Mouse (Mus musculus): ENCODE results near the gene AC129217.1. TPM values are rescaled to one million over a fixed set of nuclear protein-coding genes. Genes with fewer than 3 reads are reported as not detected.
A peak's percentile ranks its signal among the peaks of the same experiment; 100 is the strongest.
"Not testable (repeated sequence)": the region's sequence is repeated elsewhere in the genome, so short reads cannot be mapped to it uniquely, and the experiment has no call there.

AC129217.1 gene
- total RNA-seq, 2 experiments from 2014 or later: not detected

DNA sequence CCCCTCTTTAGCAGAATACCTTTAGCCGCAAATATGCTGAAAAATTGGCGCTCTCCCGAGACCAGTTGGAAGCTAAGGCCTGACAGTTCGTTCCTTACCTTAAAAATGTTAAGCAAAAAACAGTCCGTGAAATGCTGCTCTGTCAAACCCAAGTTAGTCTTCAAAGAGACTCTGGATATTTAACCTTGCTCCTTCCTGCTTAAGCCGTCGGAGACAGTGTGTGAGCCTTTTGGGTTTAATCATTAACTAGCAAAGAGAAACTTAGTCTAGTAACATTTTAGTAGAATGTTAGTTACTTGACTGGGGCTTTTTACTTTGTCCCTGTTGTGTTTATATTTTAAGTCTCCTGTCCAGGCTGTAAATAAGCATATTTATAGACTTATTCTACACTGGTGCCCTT is 8.4 kb upstream of the AC129217.1 start:
- DNase-seq: no peak
- intact Hi-C loops (cut with DNase I): loop anchor here (2.0 kb wide), 1 partner anchor 16 kb away; the partner anchor contains the start of gene Bscl2

DNA sequence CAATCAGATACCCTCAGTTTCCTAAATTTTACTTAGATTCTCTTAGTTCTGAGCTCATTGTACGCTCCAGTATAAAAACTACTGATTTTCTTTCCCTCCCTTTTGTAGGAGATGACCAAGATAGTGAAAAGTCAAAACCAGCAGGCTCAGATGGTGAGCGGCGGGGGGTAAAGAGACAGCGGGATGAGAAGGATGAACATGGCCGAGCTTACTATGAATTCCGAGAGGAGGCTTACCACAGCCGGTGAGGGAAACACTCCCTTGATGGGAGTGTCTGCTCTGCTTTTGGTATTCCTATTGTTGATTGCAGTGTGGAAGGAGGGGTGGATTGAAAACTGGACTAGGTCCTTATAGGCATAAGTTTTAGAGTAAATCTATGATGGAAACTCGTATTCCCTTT is 6.9 kb upstream of the AC129217.1 start:
- intact Hi-C loops (cut with DNase I): no loop called here
- DNase-seq: no peak

DNA sequence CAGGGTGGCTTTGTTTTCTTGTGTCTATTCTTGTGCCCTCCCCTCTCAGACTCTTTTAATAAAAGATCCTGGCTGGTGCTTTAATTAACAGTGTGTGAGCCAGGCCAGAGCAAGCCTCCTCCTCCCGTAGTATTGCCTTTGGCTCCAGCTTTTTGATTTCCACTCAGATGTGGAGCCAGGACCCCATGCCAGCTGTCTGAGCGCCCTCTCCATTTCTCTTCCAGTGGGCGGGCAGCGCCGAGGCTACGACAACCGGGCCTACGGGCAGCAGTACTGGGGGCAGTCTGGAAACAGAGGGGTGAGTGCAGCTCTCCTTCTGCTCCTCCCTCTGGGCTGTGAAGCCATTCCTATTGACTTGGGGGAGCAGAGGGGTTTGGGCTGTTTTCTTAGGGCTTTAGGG is 1.1 kb downstream of the AC129217.1 start:
- DNase-seq: no peak
- intact Hi-C loops (cut with DNase I): no loop called here

DNA sequence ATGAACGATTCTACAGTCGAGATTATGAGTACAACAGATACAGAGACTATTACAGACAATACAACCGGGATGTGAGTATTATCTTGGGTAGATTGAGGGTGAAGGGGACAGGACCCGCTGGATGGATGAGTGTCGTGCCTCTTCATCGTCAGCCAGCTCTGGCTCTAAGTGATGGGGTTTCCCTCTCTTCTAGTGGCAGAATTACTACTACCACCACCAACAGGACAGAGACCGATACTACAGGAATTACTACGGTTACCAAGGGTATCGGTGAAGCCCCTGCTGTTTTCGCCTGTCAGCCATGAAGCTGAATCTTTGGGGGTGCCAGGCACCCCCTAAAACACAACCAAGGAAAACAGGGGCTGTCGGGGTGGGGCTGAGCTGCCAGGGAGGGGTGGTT is 1.7 kb downstream of the AC129217.1 start:
- intact Hi-C loops (cut with DNase I): no loop called here
- DNase-seq: no peak

DNA sequence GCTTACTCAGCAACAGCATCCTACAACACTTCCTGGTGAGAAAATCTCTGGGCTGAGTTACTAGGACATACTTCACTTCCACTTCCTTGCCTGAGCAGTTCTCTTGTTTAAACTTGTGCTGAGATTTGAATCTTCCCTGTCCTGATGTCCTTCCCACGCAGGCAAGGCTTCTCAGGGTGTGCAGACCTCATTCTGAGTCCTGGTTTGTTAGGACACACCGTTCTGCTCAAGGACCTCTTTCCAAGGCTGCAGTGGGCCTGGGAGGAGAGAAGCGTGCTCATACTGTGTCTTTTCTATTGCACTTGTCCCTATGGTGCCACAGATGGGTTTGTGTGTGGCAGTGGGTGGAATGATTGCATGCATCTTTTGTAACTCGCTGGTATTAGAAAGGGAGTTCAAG is 3.4 kb downstream of the AC129217.1 start:
- DNase-seq: no peak
- intact Hi-C loops (cut with DNase I): no loop called here

DNA sequence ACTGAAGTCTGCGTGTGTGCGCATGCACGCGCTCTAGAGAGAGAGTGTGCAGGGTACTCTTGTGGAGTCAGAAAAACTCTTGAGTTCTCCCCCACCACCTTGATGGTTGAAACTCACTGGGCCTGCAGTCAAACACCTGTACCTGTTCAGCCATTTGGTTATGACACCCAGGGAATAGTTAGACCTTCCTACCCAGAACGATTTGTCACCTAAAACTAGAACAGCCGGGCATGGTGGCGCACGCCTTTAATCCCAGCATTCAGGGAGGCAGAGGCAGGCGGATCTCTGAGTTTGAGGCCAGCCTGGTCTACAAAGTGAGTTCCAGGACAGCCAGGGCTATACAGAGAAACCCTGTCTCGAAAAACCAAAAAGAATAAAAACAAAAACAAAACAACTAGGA is 6.8 kb downstream of the AC129217.1 start:
- not testable (repeated sequence) for DNase-seq
- intact Hi-C loops (cut with DNase I): loop anchor here (2.0 kb wide), 1 partner anchor 16 kb away; the partner anchor contains the start of gene Hnrnpul2

DNA sequence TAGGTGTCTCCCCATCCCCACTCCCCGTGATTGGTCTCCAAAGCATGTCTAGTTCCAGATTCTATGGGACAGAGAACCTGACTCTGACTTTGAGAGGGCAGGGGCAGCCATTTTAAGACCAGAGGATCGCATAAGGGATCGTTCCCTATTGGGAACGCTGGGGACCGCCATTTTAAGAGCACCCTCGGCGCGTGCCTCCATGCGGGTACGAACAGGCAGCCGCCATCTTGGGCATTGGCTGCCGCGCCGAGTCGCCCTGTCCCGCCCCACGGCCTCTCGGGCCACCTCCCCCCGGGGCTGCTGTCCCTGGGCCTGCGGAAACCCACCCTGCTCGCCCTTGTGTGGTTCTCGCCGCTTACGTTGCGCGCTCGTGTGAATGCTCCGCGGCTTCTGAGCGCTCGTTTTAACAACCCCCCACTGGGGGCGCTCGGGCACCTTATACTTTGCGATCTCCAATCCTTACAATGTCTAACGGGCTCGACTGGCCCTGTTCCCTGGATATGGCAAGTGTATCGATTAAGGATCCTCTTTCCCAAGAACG is 7.7 kb downstream of the AC129217.1 start, which contains the start of gene Bscl2:
TSS of gene Bscl2 (plus strand) at position 217 of the 541 bp plus-strand sequence.
- intact Hi-C loops (cut with DNase I): loop anchor here (2.0 kb wide), 1 partner anchor 17 kb away; the partner anchor contains the start of gene Hnrnpul2
- peak; percentile 89 to 90 for DNase-seq

DNA sequence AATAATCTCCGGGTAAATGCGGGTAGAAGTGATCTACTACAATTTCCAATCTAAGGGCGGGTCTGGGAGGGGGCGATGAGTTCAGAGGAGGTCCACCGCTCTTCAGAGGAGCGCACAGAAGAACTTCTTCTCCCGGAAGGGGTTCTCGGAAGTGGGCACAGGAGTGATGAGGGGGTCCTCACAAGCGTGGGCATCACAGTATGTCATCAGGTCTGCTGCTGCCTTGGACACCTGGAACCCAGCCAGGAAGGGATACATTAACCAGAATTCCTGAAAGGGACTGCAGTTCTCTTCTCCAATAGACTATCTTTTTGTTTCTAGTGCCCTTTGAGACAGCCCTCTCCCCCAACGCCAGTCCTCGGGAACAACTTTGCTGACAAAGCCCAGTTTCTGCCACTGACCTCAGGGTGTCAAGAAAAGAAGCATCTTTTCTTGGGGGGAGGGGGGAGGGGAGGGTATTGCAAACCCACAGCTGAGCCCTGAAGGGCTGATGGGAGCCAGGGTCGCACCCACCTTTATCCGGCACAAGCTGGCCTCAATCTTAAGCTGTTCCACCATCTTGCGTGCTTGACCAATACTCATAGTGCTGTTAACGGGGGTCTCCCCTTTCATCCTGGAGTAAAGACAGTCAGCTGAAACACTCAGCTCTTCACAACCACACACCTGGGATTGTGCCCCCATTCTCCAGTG is 8.6 kb downstream of the AC129217.1 start:
- DNase-seq: peak; percentile 40 to 61
- intact Hi-C loops (cut with DNase I): no loop called here

DNA sequence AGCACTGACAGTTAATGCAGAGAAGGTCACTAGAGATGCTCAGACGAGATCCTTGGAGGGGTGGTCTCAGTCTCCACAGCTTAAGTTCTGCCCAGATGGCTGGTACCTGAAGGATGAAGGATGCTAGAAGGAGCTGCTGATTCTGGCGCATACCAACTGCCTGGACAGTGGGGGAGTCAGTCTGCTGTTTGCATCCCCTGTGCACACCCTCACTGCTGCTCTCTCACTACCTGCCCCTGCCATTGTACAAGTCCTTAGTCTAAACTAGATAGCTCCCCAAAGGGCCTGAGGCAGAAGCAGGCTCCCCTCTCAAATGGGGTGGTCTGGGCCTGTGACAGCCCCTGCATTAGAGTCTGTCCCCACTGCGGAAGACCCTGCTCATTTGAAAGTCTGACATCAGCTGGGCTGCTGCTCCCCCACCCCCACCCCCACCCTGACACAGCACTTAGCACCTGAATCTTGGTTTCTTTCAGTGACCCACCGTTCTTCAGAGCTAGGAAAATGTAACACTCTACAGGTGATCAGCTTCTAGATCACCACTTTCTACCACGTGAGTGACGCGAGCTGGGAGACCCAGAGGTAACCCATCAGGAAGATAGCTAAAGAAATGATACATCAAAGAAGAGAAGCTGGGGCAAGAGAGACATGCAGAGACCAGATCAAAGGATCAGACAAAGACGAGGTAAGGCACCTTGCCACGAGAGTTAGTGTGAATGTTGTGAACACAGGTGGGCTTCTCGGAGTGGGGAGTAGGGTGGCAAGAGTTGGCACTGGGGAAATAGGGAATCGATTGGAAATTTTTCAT is 9.7 kb downstream of the AC129217.1 start, which contains the start of gene Gng3:
TSS of gene Gng3 (minus strand) at position 92 of the 805 bp plus-strand sequence.
- DNase-seq: no peak
- intact Hi-C loops (cut with DNase I): no loop called here

DNA sequence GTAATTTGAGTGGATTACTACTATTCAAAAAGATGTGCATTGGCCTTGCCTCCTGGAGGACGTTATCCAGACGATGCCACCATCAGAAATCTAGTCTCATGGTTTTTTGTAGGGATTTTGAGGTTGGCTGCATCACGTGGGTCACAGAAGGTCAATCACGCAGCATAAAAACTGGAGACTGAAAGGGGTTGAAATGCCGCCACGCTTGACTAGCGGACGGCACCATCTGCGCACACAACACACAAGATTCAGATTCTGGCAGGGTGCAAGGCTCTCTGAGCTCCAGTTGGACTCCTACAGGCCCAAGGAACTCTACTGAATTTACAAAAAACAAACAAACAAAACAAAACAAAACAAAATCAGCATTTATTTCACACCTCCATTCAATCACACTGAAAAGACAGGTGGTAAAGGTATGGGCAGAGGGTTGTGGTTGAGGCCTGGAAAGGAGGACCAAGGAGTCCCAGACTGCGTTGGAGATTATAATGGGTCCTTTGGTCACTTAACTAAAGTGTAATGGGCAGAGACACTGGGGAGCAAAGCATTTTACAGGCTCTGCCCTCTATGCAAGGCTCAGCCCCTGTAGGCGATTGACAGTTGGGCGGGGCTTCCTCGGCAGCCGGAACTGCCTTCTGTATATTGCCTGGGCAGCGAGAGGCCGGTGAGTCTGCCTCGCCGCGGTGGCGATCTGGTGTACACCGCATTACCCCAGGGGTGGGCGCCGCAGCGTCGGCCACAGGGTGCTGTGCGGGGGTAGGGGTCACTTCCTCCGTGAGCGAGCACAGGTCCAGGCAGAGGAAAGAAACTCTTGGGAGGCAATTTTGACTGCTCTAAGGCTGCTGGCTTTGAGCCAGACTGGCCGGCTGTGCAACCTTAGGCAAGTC is 10.6 kb downstream of the AC129217.1 start:
- intact Hi-C loops (cut with DNase I): loop anchor here (5.0 kb wide), 1 partner anchor 137 kb away; no protein-coding TSS in a partner anchor
- peak; percentile 83 for DNase-seq

DNA sequence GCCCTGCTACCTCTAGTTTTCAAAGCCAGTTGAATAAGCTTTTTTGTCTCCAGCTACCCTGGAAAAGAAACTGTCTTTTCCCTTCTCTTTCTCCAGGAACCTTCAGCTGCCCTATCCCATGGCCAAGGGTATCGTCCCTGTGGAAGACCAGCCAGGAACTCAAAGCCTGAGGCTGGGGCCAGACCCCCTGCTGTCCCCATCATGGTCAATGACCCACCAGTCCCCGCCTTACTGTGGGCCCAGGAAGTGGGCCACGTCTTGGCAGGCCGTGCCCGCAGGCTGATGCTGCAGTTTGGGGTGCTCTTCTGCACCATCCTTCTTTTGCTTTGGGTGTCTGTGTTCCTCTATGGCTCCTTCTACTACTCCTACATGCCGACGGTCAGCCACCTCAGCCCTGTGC is 11.4 kb downstream of the AC129217.1 start:
- intact Hi-C loops (cut with DNase I): loop anchor here (5.0 kb wide), 1 partner anchor 136 kb away; no protein-coding TSS in a partner anchor
- no peak for DNase-seq

DNA sequence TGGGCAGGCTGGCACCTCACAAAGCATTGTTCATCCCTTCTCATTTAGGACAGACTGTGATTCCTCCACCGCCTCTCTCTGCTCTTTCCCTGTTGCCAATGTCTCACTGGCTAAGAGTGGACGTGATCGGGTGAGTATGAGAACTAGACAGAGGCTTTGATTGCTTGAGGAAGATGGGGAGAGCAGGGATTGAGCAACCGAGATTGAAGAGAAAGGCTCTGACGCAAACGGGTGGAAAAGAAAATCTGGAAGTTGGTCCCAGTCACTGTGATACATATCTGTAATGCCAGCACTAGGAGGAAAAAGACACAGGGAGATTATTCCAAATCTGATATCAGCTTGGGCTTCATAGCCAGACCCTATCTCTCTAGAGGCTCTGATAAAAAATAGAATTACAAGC is 13.4 kb downstream of the AC129217.1 start:
- intact Hi-C loops (cut with DNase I): loop anchor here (5.0 kb wide), 1 partner anchor 134 kb away; no protein-coding TSS in a partner anchor
- no peak for DNase-seq

DNA sequence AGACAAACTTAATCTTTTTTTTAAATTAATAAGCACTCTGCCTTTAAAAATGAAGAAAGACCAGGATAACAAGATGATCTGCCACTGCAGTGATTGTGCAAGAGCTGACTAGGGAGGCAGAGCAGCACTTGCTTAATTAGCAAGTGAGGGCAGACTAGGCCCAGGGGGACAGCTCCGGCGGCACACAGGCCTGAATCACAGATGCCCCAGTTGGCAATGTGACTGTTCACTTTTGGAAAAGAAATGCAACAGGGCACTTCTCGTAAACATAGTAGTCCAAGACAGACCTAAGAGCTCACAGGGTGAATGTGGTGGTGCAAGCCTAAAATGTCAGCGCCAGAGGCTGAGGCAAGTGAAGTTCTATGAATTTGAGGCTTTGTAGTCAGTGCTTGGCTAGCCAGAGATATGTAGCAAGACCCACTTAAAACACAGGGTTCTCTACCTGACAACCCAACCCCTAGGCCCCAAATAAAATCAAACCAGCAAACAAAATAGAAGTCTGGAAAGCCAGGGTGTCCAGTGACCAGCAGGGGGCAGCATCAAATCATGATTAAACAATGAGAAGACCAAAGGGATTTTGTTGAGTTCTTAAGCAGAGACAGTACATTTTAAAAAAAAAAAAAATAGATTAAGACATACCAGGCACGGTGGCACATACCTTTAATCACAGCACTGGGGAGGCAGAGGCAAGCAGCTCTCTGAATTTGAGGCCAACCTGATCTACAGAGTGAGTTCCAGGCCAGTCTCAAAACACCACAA is 15.0 kb downstream of the AC129217.1 start:
- intact Hi-C loops (cut with DNase I): loop anchor here (1.0 to 5.0 kb wide), 2 partner anchors 133 to 266 kb away; no protein-coding TSS in a partner anchor
- peak; percentile 84 to 93 for DNase-seq

DNA sequence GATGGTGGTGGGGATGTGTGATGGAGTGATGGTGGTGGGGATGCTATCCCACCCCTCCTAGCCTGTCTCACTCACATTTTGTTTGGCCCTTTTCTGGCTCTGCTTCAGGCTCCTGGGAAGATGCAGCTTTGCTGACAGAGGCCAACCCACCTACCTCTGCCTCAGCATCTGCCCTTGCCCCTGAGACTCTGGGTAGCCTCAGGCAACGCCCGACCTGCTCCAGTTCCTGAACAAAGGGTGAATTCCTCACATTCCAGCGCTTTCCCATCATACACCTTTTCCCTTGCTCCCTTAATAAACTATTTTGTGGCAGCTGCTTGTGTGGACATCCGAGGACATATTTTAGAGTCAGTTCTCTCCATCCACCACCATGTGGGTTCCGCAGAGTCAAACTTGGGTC is 18.8 kb downstream of the AC129217.1 start:
- intact Hi-C loops (cut with DNase I): no loop called here
- no peak for DNase-seq

DNA sequence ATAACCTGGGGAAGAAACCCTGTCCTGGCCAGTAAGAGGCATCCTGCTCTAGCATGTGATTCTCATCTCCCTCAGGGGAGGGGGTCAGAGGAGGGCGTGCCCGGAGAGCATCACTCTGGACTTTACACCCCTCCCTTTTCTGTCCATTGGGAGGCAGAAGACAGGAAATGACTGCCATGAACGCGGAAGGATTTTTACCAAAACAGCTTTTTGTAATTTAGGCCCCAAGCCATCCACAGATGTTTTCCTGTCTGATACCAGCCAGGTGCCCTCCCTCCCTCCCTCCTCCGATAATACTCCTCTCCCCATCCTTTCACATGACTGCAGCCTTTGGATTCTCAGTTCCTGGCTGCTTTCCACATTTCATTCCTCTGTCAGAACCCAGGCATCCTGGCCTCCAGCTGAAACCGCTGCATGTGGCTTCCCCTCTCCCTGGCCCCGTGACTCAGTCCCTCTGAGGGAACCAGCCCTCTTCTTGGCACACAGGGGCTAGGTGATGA is 20.9 kb downstream of the AC129217.1 start, which contains the start of gene Lrrn4cl:
TSS of gene Lrrn4cl (plus strand) at position 367 of the 500 bp plus-strand sequence.
- peak; percentile 47 to 67 for DNase-seq
- intact Hi-C loops (cut with DNase I): no loop called here

DNA sequence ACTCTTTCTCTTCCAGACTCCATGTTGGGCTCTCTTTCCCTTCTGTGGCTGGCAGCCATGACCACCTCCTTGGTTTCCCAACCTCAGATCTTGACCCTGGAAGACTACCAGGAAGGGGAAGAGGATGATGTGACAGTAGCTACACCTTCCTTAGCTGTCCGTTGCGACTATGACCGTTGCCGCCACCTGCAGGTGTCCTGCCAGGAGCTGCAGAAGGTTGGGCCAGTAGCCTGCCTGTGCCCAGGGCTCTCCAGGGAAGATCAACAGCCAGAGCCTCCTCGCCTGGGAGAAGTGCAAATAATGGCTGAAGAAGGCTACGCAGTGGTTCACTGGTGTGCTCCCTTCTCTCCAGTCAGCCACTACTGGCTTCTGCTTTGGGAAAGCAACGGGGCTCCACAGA is 22.1 kb downstream of the AC129217.1 start:
- intact Hi-C loops (cut with DNase I): no loop called here
- no peak for DNase-seq

DNA sequence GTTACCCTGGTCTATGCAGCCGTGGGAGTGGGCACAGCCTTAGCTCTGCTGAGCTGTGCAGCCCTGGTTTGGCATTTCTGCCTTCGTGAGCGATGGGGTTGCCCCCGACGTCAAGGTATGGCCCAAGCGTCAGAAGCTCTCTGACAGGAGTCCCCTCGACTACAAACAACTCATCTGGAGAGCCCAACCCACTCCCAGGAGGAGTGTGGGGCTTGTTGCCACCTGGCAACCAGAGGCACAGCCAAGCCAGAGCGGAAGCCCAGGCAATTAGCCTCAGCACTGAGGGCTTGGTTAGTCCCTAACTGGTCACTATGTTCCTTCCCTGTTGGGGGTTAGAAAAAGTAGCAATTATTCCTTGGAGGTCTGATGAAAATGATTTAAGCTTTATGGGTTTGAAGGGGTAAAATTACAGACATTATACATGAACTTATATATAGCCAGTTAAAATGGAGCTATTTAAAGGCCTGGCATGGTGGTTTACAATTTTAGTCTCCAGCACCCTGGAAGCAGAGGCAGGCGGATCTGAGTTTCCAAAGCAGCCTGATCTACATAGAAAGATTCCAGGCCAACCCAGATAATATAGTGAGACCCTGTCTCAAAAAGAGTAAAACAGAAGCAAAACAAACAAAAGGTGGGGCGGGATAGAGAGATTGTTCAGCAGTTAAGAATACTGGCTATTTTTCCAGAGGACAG is 22.8 kb downstream of the AC129217.1 start:
- DNase-seq: no peak
- intact Hi-C loops (cut with DNase I): no loop called here

DNA sequence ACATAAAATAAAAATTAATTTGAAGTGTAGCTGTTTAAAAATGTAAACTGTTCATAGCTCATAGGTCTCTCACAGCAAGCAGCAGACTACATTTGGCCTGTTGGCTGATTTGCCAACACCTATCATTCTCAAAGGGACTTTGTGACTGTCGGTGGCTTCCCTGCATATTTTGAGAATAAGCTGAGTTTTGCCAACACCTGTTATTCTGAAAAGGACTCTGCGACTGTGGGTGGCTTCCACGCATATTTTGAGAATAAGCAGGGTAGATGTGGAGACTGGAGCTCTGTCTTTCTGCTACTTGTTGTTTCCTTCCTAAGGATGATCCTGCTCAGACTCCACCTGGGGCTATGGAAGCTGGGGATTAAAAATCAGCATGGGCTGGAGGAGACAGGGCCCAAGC is 23.5 kb downstream of the AC129217.1 start:
- intact Hi-C loops (cut with DNase I): no loop called here
- DNase-seq: no peak
